Mouse (Mus musculus) gastrocnemius, postnatal 36 days (tissue): ENCODE measurements around the gene Ulk4. TPM values are rescaled to one million over a fixed set of nuclear protein-coding genes. Genes with fewer than 3 reads are reported as not detected.
"Not testable (repeated sequence)": the region's sequence is repeated elsewhere in the genome, so short reads cannot be mapped to it uniquely, and the experiment has no call there.

Experiments used
- DNase-seq, 2 experiments: peaks; one replicate each; pipeline ENCODE4 v3.0.0; 2022
- intact Hi-C: fragments of 180-260 bp; cut with DNase I; formaldehyde crosslinking; loops from one replicate; pipeline ENCODE4 v1.15.1; 2025
- total RNA-seq, 2 experiments: library from RNA; stranded (reverse); gene quantifications; 2 replicates each; pipeline ENCODE4 v1.2.3; 2021

Ulk4 gene
- total RNA-seq, 2 experiments from 2014 or later = 0.20 to 0.38 TPM

DNA sequence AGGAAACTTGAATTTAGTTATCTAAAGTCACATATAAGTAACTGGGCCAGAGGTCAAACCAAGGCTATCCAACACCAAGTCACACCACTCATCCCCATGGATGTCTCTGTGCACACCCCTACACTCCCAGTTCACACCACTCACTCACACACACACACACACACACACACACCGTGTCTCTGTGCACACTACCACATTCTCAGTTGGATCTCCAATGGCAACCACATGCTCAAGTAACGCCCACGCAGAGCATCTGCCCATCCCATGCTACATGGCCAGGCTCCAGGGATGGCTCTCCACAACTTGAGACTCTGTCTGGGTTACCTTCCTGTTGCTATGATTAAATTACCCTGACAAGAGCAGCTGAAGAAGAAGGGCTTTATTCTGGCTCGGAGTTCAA is 201.8 kb downstream of the Ulk4 start:
- intact Hi-C loops = no loop called here

DNA sequence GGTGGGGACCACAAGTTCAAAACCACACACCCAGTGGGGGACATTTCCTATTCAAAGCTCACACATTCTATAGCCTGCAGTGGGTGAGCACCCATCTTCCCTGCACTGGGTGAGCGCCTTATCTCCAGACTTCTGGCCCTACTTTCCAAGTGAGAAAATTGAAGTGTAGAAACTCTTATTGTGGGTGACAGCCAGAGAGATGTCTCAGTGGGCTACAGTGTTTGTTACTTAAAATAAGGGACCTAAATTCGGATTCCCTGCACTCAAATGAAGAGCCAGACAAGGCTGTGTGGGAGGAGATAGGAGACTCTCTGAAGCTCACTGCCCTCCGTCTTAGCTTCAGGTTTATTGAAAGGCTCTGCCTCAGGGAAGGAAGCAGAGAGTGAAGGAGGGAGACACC is 202.3 kb downstream of the Ulk4 start:
- no peak for DNase-seq
- intact Hi-C loops = no loop called here

More for the DNA sequence above, 201.8 kb downstream of the Ulk4 start:
- no peak for DNase-seq

DNA sequence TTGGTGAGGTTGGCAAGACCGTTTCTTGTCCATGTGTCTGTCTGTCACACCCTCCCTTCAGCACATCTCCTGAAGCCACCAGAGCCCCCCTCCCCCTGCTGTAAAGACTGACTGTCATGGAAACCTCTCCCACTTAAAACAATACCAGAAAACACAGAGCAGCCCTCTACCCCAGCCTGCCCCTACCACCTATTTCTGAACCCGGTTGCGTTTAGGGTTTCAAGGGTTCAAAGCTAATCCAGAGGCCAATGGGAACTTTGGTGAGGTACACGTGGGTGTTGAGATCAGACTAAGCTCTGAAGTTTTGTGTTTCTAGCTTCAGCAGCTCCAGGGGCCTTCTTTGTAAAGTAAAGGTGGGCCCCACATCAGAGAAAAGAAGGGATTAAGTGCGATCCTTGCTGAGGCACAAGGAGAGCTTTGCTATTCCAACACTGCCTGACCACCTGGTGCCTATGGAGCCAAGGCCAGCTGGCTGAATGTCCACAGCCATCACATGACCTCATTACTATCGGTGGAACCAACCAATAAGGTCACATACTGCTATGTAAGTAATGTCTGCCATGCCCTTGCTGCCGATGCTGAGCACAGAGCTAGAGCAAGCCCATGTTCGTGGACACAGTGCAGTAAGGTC is 204.8 kb downstream of the Ulk4 start:
- DNase-seq = no peak
- intact Hi-C loops = no loop called here

DNA sequence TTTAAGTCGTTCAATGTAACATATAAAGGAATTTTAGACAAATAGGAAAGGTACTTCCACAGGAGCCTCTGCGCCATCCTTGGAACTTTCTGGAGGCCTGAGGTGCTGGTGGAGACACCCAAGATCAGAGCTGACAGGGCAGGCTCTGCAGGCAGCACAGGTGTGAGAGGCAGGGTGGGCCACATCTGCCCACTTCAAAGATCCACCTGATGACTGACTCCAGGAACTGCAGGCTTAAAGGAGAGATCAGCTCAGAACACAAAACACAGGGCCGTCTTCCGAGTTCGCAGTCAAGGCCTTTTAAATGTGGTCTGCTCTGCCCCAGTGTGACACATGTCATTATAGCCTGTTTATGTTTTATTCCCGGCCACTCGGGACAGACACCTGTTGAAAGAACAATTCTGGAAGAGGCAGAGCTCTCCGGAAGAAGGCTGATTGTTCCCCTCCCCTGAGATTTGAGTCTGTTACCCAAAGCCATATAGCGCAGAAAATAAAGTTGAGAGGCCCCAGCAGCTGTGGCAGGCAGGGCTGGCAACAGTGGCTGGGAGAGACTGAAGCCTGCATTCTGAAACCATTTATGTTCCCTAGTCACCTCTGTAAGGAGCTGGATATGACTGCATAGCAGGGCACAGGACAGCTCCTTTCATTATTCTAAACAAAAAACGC is 205.4 kb downstream of the Ulk4 start:
- no peak for DNase-seq
- intact Hi-C loops = no loop called here

DNA sequence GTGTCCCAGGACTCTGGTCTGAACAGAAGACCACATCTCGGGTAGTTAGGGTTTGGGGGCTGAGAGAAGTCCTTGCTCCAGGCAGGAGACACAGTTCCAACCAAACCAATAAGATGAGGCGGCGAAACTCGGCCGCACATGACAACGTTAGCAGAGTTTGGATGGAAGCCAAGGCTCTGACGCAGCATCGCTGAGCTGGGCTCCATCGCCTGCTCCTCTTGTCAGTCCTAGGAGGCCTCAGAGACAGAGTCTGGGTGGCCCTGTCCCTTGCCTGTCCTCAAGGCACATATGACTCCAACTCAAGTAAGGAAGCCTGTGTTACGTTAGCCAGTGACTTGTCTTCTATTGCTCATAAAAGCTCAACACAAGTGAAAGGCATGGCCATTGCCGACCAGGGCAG is 205.9 kb downstream of the Ulk4 start:
- intact Hi-C loops = no loop called here
- DNase-seq = no peak

DNA sequence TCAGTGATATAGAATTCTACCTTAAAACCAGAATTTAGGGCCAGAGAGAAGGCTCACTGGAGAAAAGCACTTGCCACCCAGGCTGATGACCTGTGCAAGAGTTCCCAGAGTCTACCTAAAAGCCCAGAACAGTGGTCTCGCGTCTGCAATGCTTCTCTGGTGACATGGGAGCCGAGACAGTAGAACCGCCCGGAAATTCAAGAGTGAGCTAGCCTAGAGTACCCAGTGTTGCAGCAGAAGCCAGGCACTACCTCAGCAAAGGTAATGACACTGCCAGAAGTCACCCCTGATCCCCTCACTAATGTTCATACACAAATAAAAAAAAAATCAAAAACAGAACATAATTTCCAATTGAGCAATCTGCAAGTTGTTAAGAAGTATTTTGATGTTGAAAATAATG is 208.9 kb downstream of the Ulk4 start:
- intact Hi-C loops = no loop called here

DNA sequence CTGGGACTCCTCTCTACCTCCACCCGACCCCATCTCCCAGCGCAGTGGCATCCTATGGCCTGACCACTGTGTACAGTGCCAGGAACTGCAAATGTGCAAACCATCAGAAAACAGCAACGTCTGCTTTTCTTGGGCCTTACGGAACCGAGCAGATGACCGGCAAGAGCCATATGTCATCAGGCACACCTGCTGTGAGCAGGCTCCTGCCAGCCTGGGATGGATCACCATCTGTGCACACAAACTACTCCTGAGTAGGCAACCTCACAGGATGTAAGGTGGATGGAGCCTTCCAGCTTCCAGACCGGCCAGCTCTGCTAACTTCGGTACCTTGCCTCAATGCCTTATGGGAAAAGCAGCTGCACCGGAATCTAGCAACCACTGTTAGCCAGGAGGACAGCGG is 210.0 kb downstream of the Ulk4 start:
- intact Hi-C loops = no loop called here

More for the DNA sequence above, 208.9 kb downstream of the Ulk4 start:
- DNase-seq = no peak

DNA sequence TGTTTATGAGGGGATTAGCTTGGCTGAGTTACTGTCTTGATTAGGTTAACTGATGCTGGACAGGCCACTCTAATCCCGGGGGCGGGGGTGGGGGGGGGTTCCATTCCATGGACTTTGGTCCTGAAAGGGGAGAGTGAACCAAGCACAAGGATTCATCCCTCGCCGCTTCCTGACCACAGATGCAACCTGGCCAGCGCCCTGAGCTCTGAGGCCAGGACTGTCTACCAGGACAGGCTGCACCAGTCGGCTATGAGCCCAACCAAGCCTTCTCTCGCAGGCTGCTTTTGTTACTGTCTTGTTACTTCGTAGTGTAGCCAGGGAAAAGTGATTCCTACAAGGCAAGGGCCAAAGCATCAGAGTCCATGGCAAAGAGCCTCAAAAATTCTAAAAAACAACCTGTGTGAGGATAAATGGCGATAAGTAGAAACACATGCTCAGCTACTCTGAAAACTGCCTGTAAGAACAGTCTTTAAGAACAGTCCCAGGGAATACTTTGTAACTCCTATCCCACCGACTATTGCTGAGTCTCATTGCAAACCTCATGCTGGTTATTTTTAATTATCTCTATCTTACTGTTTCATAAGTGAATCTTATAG is 211.5 kb downstream of the Ulk4 start:
- intact Hi-C loops = no loop called here
- DNase-seq = peak in 1 of 2 experiments; percentile 9

More for the DNA sequence above, 210.0 kb downstream of the Ulk4 start:
- DNase-seq = no peak

DNA sequence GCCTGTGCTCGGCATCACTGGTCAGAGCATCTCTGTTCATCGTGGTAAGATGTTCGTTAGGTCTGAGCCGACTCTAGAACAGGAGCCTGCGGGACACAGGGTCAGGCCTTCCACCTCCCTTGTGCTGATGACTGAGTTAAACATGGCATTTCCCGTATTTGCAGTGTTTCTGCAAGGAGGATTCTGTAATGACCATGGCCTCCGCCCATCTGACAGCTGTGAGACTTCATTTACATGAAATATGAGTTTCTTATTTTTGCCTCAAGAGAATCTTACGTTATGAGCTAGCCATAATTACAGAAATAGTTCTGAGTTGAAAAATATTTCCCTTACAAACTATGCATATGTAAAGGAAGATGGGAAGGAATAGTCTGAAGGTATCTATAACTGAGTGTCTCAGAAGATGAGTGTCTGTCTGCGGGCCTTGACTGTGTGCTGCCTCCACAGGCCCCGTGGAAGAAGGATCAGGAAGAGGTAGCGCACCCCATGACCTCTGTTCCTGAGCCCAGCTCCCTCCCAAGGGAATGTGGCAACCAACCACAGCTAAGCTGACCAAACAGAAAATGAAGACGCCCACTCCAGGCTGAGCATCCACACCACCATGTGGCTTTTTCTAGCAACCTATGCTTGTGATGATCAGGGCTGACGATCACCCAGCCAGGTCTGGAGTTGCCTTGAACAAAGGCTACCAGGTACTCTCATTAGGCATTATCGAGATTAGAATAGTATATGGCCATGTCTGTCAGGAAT is 212.2 kb downstream of the Ulk4 start:
- DNase-seq = no peak
- intact Hi-C loops = no loop called here

DNA sequence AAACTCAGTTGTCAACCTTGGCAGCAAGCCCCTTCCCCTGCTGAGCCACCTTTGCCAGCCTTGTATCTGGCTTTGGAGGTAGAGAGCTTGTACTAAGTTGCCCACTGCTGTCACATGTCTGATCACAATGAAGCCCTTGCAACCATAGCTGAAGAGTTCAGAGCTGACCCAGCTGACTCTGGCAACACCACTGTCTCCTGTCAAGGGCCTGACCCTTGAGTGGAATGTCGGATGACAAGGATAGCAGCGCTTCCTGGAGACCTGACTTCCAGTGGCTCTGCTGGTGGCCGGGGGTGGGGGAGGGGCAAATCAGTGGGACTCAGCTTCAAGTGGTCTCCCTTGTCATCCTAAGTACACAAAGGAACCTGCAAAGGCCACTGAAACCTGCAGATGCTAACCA is 214.3 kb downstream of the Ulk4 start:
- intact Hi-C loops = no loop called here
- no peak for DNase-seq

DNA sequence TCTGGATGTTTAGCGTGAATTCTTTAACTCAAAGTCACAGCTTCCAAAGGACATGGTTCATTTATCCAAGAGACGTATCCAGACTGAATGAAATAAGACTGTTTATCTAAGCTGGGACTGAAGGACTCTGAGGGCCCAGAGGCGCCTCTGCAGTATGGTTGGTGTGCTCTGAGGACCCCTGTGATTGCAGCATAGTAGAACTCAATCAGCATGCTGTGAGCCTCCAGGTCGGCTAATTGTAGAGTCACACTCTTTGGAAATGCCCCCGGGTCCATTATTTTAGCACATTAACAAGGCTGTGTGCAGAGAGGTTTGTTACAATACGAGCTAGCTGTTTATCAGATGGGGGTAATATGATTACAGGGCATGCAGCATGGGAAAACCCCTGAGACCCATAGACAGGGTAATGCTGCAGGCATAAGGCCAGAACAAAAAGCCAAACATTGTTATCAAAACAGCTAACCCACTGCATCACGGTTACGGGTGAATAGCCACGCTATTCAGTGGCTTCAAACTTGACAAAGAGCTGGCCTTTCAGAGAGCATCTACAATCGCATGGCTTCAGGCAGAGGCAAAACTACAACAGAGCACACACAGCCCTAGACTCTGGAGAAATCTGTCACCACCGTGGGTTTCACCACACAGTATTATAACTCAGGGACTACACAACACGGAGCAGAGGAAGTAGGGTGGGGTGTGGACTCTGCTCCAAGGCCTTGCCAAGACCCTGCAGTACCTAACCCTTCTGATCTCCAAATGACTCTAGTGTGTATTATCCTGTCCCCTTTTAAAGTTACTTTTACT is 215.0 kb downstream of the Ulk4 start:
- no peak for DNase-seq
- intact Hi-C loops = no loop called here

DNA sequence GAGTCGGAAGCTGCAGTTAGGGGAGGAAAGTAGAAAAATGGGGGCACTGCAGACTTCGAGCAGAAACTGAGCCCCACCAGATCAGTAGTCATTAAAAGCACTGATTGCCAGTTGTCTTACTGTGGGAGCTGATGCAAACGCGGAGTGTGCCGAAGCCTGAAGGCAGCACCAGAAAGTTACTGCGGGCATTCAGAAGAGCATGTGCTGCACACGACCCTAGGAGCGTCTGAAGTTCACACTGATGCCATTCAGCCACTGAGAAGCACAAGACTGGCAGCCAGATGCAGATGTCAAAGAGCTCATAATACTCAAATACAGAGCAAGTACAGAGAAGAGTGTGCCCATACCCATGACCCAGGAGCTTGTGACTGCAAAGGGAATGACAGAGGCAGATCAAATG is 216.7 kb downstream of the Ulk4 start:
- intact Hi-C loops = no loop called here
- DNase-seq = no peak

DNA sequence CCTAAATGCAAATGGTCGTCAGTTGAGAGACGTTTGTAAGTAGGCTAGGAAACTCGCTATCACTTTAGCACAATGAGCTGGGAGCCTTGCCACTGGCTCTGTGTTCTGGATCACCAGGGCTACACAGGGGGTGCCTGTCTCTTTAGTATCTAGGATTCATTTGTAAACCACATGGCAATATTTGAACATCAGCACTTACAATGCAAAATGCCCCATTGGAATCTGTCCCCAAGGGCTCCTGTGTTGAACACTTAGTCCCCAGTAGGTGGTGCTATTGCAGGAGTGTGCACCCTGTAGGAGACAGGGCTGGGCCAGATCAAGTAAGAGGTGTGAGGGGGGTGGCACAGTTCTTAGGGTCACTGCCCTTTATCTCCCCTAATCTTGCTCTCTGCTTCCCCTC is 217.7 kb downstream of the Ulk4 start:
- intact Hi-C loops = no loop called here
- DNase-seq = no peak

DNA sequence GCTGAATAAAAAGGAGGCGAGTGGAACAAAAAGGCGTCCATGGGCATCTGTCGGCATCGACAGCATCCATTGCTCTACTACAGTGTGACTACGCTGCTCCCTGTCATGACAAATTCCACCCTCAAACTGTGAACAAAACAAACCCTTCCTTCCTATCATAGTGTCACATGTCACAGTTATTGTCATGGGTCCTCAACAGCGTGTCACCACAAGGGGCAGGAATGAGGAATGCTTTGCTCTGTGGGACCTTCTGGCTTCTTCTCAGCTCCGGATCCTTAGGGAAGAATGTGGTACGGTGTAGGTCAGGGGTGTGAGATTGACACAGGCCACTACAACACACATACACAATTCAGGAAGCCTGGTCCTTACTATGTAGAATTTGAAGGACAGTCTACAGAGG is 218.5 kb downstream of the Ulk4 start:
- no peak for DNase-seq
- intact Hi-C loops = no loop called here

DNA sequence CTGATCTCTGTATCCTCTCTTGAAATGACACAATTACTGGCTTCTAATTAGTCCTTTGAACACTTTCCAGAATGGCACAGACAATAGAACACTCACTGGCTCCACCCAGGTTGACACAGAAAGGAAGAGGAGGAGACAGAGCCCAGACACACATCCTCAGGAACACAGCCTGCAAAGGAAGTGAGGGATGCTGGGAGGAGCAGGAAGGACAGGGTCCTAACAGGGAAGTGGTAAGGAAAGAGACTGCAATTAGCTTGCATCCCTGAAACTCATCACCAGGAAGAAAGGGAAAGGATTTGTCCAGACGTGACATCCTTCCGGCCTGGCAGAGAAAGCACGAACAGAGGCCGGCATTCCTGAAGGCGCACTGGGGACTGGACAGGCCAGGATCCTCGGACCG is 218.9 kb downstream of the Ulk4 start:
- intact Hi-C loops = no loop called here
- no peak for DNase-seq

DNA sequence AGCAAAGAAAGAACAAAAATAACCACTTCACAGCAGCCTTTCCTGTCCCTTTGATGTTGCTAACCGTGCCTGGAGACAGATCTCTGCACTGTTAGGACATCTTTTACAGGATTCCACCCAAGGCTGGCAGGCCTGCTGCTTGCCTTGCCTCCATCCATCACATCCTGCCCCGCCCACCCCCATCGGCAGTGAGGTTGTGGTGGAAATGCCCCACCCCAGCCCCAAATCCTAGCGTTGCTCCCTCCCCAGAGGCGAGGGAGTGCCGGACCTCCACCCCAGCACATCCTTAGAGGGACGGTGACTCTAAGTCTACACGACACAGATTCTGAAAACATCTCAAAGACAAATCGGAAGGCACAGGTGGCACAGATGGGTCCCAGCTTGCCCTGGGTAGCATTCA is 219.6 kb downstream of the Ulk4 start:
- intact Hi-C loops = no loop called here
- no peak for DNase-seq

DNA sequence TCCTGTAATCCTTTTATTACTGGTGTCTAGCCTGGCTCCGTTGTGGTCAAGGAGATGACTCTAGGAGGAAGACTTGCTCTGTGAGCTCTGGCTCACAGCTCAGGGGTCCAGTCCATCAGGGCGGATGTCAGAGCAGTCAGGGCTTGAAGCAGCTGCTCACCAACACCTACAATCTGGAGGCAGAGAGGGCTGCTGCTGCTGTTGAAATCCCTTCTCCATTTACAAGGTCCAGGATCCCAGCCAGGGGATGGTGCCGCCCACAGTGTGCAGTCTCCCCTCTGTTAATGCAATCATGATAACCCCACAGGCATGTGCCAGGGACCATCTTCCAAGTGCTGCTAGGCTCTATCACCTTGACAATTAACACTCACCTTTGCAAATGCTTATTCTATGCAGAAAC is 220.5 kb downstream of the Ulk4 start:
- DNase-seq = no peak
- intact Hi-C loops = no loop called here

DNA sequence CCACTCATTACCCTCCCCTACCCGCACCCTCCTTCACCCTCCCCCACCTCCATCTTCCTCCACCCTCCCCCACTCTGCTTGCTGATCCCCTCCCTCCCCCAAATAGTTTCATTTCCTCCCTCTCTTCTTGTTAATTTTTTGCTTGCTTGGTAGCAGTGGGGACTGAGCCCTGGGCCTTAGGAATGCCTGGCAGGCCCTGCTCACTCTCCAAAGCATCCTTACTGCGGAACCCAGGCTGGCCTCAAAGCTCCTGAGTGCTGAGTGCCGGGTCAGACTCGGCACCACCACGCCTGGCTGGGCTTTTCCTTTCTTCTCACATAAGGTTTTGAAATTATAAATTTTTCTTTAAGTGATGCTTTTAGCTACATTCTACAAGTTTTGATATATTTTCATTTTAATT is 221.0 kb downstream of the Ulk4 start:
- intact Hi-C loops = no loop called here
- no peak for DNase-seq

DNA sequence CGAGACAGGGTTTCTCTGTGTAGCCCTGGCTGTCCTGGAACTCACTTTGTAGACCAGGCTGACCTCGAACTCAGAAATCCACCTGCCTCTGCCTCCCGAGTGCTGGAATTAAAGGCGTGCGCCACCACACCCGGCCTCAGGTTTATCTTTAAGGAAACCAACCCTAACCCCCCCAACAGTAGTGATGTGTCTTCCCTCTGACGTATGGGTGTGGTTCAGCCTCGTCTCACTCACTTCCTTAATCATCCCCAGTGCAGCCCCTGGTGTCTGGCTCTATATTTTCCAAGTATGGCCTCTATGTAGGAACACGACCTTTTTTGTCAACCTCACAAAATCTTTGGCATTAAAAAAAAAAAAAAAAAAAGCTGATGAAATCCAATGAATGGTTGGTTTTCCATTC is 231.3 kb downstream of the Ulk4 start:
- intact Hi-C loops = not testable (repeated sequence)

DNA sequence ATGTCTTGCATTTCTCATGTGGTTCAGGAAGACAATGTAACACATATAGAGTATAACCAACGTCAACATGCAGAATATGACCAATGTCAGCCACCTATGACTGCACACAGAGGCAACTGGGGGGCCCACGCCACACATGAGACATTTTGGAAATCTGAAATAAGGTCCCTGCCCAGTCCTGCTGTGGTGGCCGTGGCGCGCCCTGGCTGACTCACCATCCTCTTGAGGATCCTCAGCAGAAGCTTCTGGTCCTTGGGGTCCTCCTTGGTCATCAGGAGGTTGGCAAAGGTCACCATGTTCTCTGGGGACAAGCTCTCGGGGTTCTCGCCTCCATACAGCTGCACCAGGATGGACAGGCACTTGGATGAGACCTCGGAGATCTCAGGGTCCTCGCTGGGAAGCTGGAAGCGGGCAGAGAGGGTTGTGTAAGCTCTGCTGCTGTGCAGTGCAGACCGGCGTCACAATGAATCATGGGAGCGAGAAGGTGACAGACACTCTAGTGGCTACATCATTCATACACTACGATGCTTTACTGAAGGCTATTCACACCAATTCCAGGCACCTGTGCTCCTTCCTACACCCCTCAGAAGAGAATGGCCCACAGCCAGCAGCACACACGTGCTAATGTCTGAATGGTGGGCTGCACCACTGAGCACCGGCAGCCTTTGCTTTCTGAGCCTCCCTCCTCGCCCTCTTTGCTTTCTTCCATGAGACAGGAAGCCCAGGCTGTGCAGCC is 232.4 kb downstream of the Ulk4 start:
- no peak for DNase-seq
- intact Hi-C loops = no loop called here

More for the DNA sequence above, 231.3 kb downstream of the Ulk4 start:
- DNase-seq = not testable (repeated sequence)
